Mouse (Mus musculus) right cerebral cortex, postnatal 4 days (tissue): ENCODE results near the gene Atp6ap2.
"Not testable (repeated sequence)": the region's sequence is repeated elsewhere in the genome, so short reads cannot be mapped to it uniquely, and the experiment has no call there.

ENCODE experiments used
- DNase-seq: peaks from one replicate; pipeline ENCODE4 v3.0.0-alpha.2; 2022

The Atp6ap2 gene

GRCm38 (mm10) chrX:12587192-12587957 lies at the start of gene Atp6ap2:
Gene Atp6ap2, plus strand, starts transcription at chrX:12587801.
- DNase-seq, result peak; percentile 77

GRCm38 (mm10) chrX:12544417-12544816 lies 43.2 kb upstream of the Atp6ap2 start:
- no peak for DNase-seq

GRCm38 (mm10) chrX:12557086-12557485 lies 30.5 kb upstream of the Atp6ap2 start:
- DNase-seq, result no peak

- no peak for DNase-seq
These were observed 16.2 kb upstream of the Atp6ap2 start for GRCm38 (mm10) chrX:12571407-12571806.

GRCm38 (mm10) chrX:12577936-12578335 lies 9.7 kb upstream of the Atp6ap2 start:
- no peak for DNase-seq

GRCm38 (mm10) chrX:12578339-12578868 lies 9.2 kb upstream of the Atp6ap2 start:
- DNase-seq, result no peak

GRCm38 (mm10) chrX:12583261-12583660 lies 4.3 kb upstream of the Atp6ap2 start:
- DNase-seq, result no peak

- no peak for DNase-seq
These were observed 356 bp downstream of the Atp6ap2 start for GRCm38 (mm10) chrX:12587958-12588355.

- DNase-seq, result no peak
These were observed 3.9 kb downstream of the Atp6ap2 start for GRCm38 (mm10) chrX:12591401-12591943.

GRCm38 (mm10) chrX:12592011-12592410 lies 4.4 kb downstream of the Atp6ap2 start:
- no peak for DNase-seq

GRCm38 (mm10) chrX:12593824-12594223 lies 6.2 kb downstream of the Atp6ap2 start:
- no peak for DNase-seq

GRCm38 (mm10) chrX:12610541-12610940 lies 22.9 kb downstream of the Atp6ap2 start:
- DNase-seq, result not testable (repeated sequence)

- no peak for DNase-seq
These were observed 23.6 kb downstream of the Atp6ap2 start for GRCm38 (mm10) chrX:12611211-12611610.

GRCm38 (mm10) chrX:12612360-12612759 lies 24.8 kb downstream of the Atp6ap2 start:
- not testable (repeated sequence) for DNase-seq

GRCm38 (mm10) chrX:12625131-12625530 lies 37.5 kb downstream of the Atp6ap2 start:
- no peak for DNase-seq

GRCm38 (mm10) chrX:12644976-12645375 lies 57.4 kb downstream of the Atp6ap2 start:
- DNase-seq, result no peak

- DNase-seq, result no peak
These were observed 58.1 kb downstream of the Atp6ap2 start for GRCm38 (mm10) chrX:12645531-12646304.

- DNase-seq, result no peak
These were observed 64.3 kb downstream of the Atp6ap2 start for GRCm38 (mm10) chrX:12651906-12652305.

- DNase-seq, result no peak
These were observed 66.3 kb downstream of the Atp6ap2 start for GRCm38 (mm10) chrX:12653879-12654278.
